ENCODE assay signal across 8 mouse cellular contexts in the genomic region with DNA sequence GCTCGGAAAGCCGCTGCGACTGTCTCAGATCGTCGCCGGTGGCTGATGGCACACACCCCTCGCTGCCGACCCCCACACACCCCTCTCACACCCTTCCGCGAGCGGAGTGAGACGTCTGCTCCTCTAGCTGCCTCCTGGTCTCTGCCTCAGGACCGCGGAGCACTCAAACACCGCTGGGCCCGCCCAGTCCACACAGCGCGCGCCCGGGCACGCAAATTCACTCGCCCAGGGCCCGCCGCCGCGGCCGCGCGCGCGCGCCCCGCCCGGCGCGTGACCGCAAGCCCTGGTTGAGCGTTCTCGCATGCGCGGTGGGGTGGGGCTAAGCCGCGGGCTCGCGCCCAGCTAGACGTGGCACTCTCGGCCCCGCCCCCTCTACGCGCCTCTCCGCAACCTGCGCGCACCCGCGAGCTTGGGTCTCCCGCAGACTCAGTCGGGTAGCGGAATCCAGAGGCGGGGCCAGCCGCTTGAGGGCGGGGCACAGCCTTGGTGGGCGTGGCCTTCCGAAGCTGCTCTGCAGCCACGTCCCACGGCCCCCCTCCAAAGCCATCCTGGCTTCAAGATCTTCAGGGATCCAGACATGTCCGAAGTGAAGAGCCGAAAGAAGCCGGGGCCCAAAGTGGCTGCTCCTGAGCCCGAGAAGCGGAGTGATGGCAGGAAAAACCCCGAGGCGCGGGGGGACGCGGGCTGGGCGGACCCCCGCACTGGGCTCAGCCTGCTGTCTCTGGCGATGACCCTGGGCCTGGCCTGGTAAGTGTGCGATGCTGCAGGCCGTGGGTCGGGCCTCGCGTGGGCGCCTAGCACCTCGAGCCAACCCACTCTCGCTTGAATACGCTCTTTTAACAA. TPM values are rescaled to one million over a fixed set of nuclear protein-coding genes. Genes with fewer than 3 reads are reported as not detected.
DNase-seq lines count a peak whose midpoint lies in the region; ATAC-seq and TF ChIP-seq lines count a peak whose summit lies in the region.

A gene (minus strand): TSS at position 221 of the 843 bp plus-strand sequence.
A gene (plus strand): TSS at position 391 of the 843 bp plus-strand sequence.

- no peaks in the 10 kb centered on the region for H3K9me3 ChIP-seq in embryonic facial prominence, embryonic 14.5 days (ENCODE audit: control insufficient read depth, low read length)
- H3K9me3 ChIP-seq in limb, embryonic 13.5 days = no peaks in the 10 kb centered on the region
- H3K9me3 ChIP-seq in midbrain, embryonic 16.5 days (replicated peaks; ENCODE audit: control insufficient read depth, low read length, poor library complexity, severe bottlenecking) = no peaks in the 10 kb centered on the region

- no peak for TF ChIP-seq CTCF in heart, adult 2 months (IDR thresholded peaks at IDR 0.05)

- H3K9ac ChIP-seq in embryonic facial prominence, embryonic 14.5 days (ENCODE audit: low read depth, low read length) = peak within 1 kb of the TSS; percentile 88
- H3K9ac ChIP-seq in heart, adult 2 months (ENCODE audit: low read depth, low read length) = peak within 1 kb of the TSS; percentile 94
- H3K9ac ChIP-seq in limb, embryonic 13.5 days = peak within 1 kb of the TSS; percentile 93
- H3K9ac ChIP-seq in midbrain, embryonic 16.5 days (ENCODE audit: low read depth, low read length) = peak within 1 kb of the TSS; percentile 94

- ATAC-seq in embryonic facial prominence, embryonic 14.5 days (ENCODE audit: low read depth) = peak; percentile 96
- peak; percentile 96 for ATAC-seq in limb, embryonic 13.5 days (ENCODE audit: low FRiP score, low read depth)
- peak; percentile 96 for ATAC-seq in midbrain, embryonic 16.5 days

- WGBS in embryonic facial prominence, embryonic 14.5 days = 0% methylated on average over 59 of the region's 87 CpGs
- WGBS in heart, adult 2 months = under 1% methylated on average over 87 of the region's 87 CpGs
- WGBS in limb, embryonic 13.5 days = under 1% methylated on average over 62 of the region's 87 CpGs
- under 1% methylated on average over 86 of the region's 87 CpGs for WGBS in midbrain, embryonic 16.5 days

- intact Hi-C loops in heart, adult 2 months (cut with DNase I) = loop anchor here (5.0 kb wide), 1 partner anchor 105 kb away; no protein-coding TSS in a partner anchor

- peak within 1 kb of the TSS; percentile 70 for H3K4me2 ChIP-seq in embryonic facial prominence, embryonic 14.5 days (ENCODE audit: low read depth, low read length)
- peak within 1 kb of the TSS; percentile 71 for H3K4me2 ChIP-seq in limb, embryonic 13.5 days (replicated peaks)
- peak within 1 kb of the TSS; percentile 64 for H3K4me2 ChIP-seq in midbrain, embryonic 16.5 days (ENCODE audit: low read length)

- peaks cover 21% of the 10 kb centered on the region; the same call in 1 of the 2 replicates for H3K36me3 ChIP-seq in embryonic facial prominence, embryonic 14.5 days (ENCODE audit: control insufficient read depth, insufficient read depth, low read length)
- H3K36me3 ChIP-seq in heart, adult 2 months (ENCODE audit: control insufficient read depth, insufficient read depth, low read length) = no peaks in the 10 kb centered on the region; the same call in 1 of the 2 replicates
- peaks cover 13% of the 10 kb centered on the region for H3K36me3 ChIP-seq in limb, embryonic 13.5 days
- H3K36me3 ChIP-seq in midbrain, embryonic 16.5 days (ENCODE audit: control insufficient read depth, insufficient read depth, low read length) = no peaks in the 10 kb centered on the region

- peak; percentile 77 for TF ChIP-seq POLR2A in heart, adult 2 months (IDR thresholded peaks at IDR 0.05; ENCODE audit: insufficient read depth, low read depth, low read length)

- no peak for TF ChIP-seq EP300 in heart, adult 2 months (IDR thresholded peaks at IDR 0.05; ENCODE audit: insufficient read depth, low read depth, low read length)

- H3K4me3 ChIP-seq in embryonic facial prominence, embryonic 14.5 days (ENCODE audit: low read depth, low read length) = peak within 1 kb of the TSS; percentile 95
- H3K4me3 ChIP-seq in heart, adult 2 months = peak within 1 kb of the TSS; percentile 86
- H3K4me3 ChIP-seq in limb, embryonic 13.5 days = peak within 1 kb of the TSS; percentile 87
- H3K4me3 ChIP-seq in midbrain, embryonic 16.5 days (ENCODE audit: low read depth, low read length) = peak within 1 kb of the TSS; percentile 96

- no peaks in the 10 kb centered on the region for H3K27me3 ChIP-seq in embryonic facial prominence, embryonic 14.5 days (replicated peaks; ENCODE audit: control insufficient read depth, insufficient read depth, low read length)
- no peaks in the 10 kb centered on the region for H3K27me3 ChIP-seq in heart, adult 2 months (ENCODE audit: control insufficient read depth, insufficient read depth, low read length)
- H3K27me3 ChIP-seq in limb, embryonic 13.5 days = no peaks in the 10 kb centered on the region
- no peaks in the 10 kb centered on the region for H3K27me3 ChIP-seq in midbrain, embryonic 16.5 days (ENCODE audit: control insufficient read depth, insufficient read depth, low read depth, low read length)

- H3K79me2 ChIP-seq in heart, adult 2 months (replicated peaks; ENCODE audit: control insufficient read depth, insufficient read depth, low read length) = no peaks in the 10 kb centered on the region

- peak within 1 kb of the TSS; percentile 87 for H3K27ac ChIP-seq in embryonic facial prominence, embryonic 14.5 days (replicated peaks; ENCODE audit: low read depth, low read length)
- H3K27ac ChIP-seq in heart, adult 2 months = peak within 1 kb of the TSS; percentile 88
- H3K27ac ChIP-seq in limb, embryonic 13.5 days = peak within 1 kb of the TSS; percentile 80
- H3K27ac ChIP-seq in midbrain, embryonic 16.5 days (ENCODE audit: low read length) = peak within 1 kb of the TSS; percentile 88

- peaks cover 6% of the 10 kb centered on the region; the same call in 1 of the 2 replicates for H3K4me1 ChIP-seq in embryonic facial prominence, embryonic 14.5 days (ENCODE audit: control insufficient read depth, insufficient read depth, low read length)
- H3K4me1 ChIP-seq in heart, adult 2 months (ENCODE audit: control insufficient read depth, insufficient read depth, low read length) = no peaks in the 10 kb centered on the region
- H3K4me1 ChIP-seq in limb, embryonic 13.5 days = peaks cover 16% of the 10 kb centered on the region
- H3K4me1 ChIP-seq in midbrain, embryonic 16.5 days (ENCODE audit: control insufficient read depth, insufficient read depth, low read length) = peaks cover 15% of the 10 kb centered on the region

- DNase-seq in 3T3-L1 (ENCODE audit: low read depth, low spot score) = peak; percentile 94
- peak; percentile 99 to 100 for DNase-seq in adrenal gland, postnatal 4 days (ENCODE audit: low spot score in 2 of 2)
- DNase-seq in embryonic facial prominence, embryonic 14.5 days (ENCODE audit: low spot score) = peak; percentile 99
- DNase-seq in heart, adult 2 months = peak; percentile 100
- DNase-seq in kidney, adult 8-10 months = peak; percentile 99 to 100
- peak; percentile 99 to 100 for DNase-seq in spleen, postnatal 10 days (ENCODE audit: low spot score in 2 of 2)

RNA-seq across cellular contexts. Expression of the first gene that starts in this region (rescaled TPM):
- total RNA-seq in adrenal gland, postnatal 4 days (2021) = 10 to 100 TPM; 14.8 to 16.5 TPM
- polyA plus RNA-seq in embryonic facial prominence, embryonic 14.5 days (2014; fragmentation: Nextera tagmentation; extraction: Ambion mirVana) = 25.9 and 28.5 TPM in 2 replicates
- total RNA-seq in heart, adult 2 months (2021) = 1 to 10 TPM; 5.2 to 5.6 TPM
- polyA plus RNA-seq in heart, adult 2 months (2012; rRNA removed) = 3.9 and 6.4 TPM in 2 replicates
- 29.5 and 31.8 TPM in 2 replicates for polyA plus RNA-seq in limb, embryonic 13.5 days (2015; fragmentation: Nextera tagmentation; extraction: Ambion mirVana)
- 18.9 and 21.2 TPM in 2 replicates for polyA plus RNA-seq in midbrain, embryonic 16.5 days (2015; fragmentation: Nextera tagmentation; extraction: Ambion mirVana)

RNA-seq across cellular contexts. Expression of the second gene that starts in this region (rescaled TPM):
- total RNA-seq in adrenal gland, postnatal 4 days (2021) = 10 to 100 TPM; 43.3 to 48.0 TPM
- 74.3 and 79.6 TPM in 2 replicates for polyA plus RNA-seq in embryonic facial prominence, embryonic 14.5 days (2014; fragmentation: Nextera tagmentation; extraction: Ambion mirVana)
- 10 to 100 TPM; 18.7 to 20.2 TPM for total RNA-seq in heart, adult 2 months (2021)
- 4.2 and 8.3 TPM in 2 replicates for polyA plus RNA-seq in heart, adult 2 months (2012; rRNA removed)
- polyA plus RNA-seq in limb, embryonic 13.5 days (2015; fragmentation: Nextera tagmentation; extraction: Ambion mirVana) = 70.3 and 70.6 TPM in 2 replicates
- polyA plus RNA-seq in midbrain, embryonic 16.5 days (2015; fragmentation: Nextera tagmentation; extraction: Ambion mirVana) = 17.7 and 18.6 TPM in 2 replicates

Comparison
In these comparisons a context has a peak if more than half of its experiments do, and no peak if none do; other contexts are left out.
1. Peak in every context shown above with its lines: DNase-seq, ATAC-seq, H3K4me3 ChIP-seq and H3K27ac ChIP-seq.